Mouse (Mus musculus): ENCODE measurements around the gene Fam160a1.

Gene Fam160a1

GRCm38 (mm10) chr3:85685271-85685670 is 131.8 kb downstream of the Fam160a1 start:
- DNase-seq (ENCODE audit: extremely low spot score, low read depth, low spot score): no peak

GRCm38 (mm10) chr3:85683618-85684017 is 133.5 kb downstream of the Fam160a1 start:
- no peak for DNase-seq (ENCODE audit: extremely low spot score, low read depth, low spot score)

- no peak for DNase-seq (ENCODE audit: extremely low spot score, low read depth, low spot score)
Measured at GRCm38 (mm10) chr3:85681136-85681535, 136.0 kb downstream of the Fam160a1 start.

GRCm38 (mm10) chr3:85679960-85680359 is 137.1 kb downstream of the Fam160a1 start:
- no peak for DNase-seq (ENCODE audit: extremely low spot score, low read depth, low spot score)

- no peak for DNase-seq (ENCODE audit: extremely low spot score, low read depth, low spot score)
Measured at GRCm38 (mm10) chr3:85679312-85679933, 137.7 kb downstream of the Fam160a1 start.

- DNase-seq (ENCODE audit: extremely low spot score, low read depth, low spot score): no peak
Measured at GRCm38 (mm10) chr3:85677952-85678351, 139.1 kb downstream of the Fam160a1 start.

- no peak for DNase-seq (ENCODE audit: extremely low spot score, low read depth, low spot score)
Measured at GRCm38 (mm10) chr3:85677133-85677532, 140.0 kb downstream of the Fam160a1 start.

GRCm38 (mm10) chr3:85669844-85670243 is 147.2 kb downstream of the Fam160a1 start:
- no peak for DNase-seq (ENCODE audit: extremely low spot score, low read depth, low spot score)

GRCm38 (mm10) chr3:85667683-85668082 is 149.4 kb downstream of the Fam160a1 start:
- DNase-seq (ENCODE audit: extremely low spot score, low read depth, low spot score): no peak

- DNase-seq (ENCODE audit: extremely low spot score, low read depth, low spot score): no peak
Measured at GRCm38 (mm10) chr3:85666736-85667135, 150.4 kb downstream of the Fam160a1 start.

- no peak for DNase-seq (ENCODE audit: extremely low spot score, low read depth, low spot score)
Measured at GRCm38 (mm10) chr3:85666166-85666565, 150.9 kb downstream of the Fam160a1 start.

- DNase-seq (ENCODE audit: extremely low spot score, low read depth, low spot score): no peak
Measured at GRCm38 (mm10) chr3:85664591-85665171, 152.4 kb downstream of the Fam160a1 start.

- no peak for DNase-seq (ENCODE audit: extremely low spot score, low read depth, low spot score)
Measured at GRCm38 (mm10) chr3:85663826-85664225, 153.3 kb downstream of the Fam160a1 start.

- no peak for DNase-seq (ENCODE audit: extremely low spot score, low read depth, low spot score)
Measured at GRCm38 (mm10) chr3:85661926-85662813, 154.9 kb downstream of the Fam160a1 start.

GRCm38 (mm10) chr3:85659681-85660080 is 157.4 kb downstream of the Fam160a1 start:
- DNase-seq (ENCODE audit: extremely low spot score, low read depth, low spot score): no peak

GRCm38 (mm10) chr3:85655538-85655937 is 161.6 kb downstream of the Fam160a1 start:
- DNase-seq (ENCODE audit: extremely low spot score, low read depth, low spot score): no peak

GRCm38 (mm10) chr3:85652727-85653665 is 164.1 kb downstream of the Fam160a1 start:
- DNase-seq (ENCODE audit: extremely low spot score, low read depth, low spot score): no peak

- no peak for DNase-seq (ENCODE audit: extremely low spot score, low read depth, low spot score)
Measured at GRCm38 (mm10) chr3:85649176-85649575, 167.9 kb downstream of the Fam160a1 start.

GRCm38 (mm10) chr3:85645517-85646004 is 171.5 kb downstream of the Fam160a1 start:
- no peak for DNase-seq (ENCODE audit: extremely low spot score, low read depth, low spot score)

GRCm38 (mm10) chr3:85644814-85645213 is 172.3 kb downstream of the Fam160a1 start:
- no peak for DNase-seq (ENCODE audit: extremely low spot score, low read depth, low spot score)

- DNase-seq (ENCODE audit: extremely low spot score, low read depth, low spot score): no peak
Measured at GRCm38 (mm10) chr3:85641751-85642150, 175.3 kb downstream of the Fam160a1 start.
